Mouse (Mus musculus) hindbrain, embryonic 16.5 days (tissue): ENCODE measurements around the gene March10. TPM values are rescaled to one million over a fixed set of nuclear protein-coding genes. Genes with fewer than 3 reads are reported as not detected.
A peak's percentile ranks its signal among the peaks of the same experiment; 100 is the strongest.

Experiments
- ATAC-seq: fragments of 200-750 bp; cut with Nextera tagmentation; 2 replicates; pipeline ENCODE4 v1.8.0; 2017; ENCODE audit warnings: moderate TSS enrichment, moderate library complexity
- H3K27ac ChIP-seq: fragments of 300-500 bp; sonication (generic); 2 replicates; pipeline ENCODE4 v1.5.1; 2014; ENCODE audit warnings: low read depth, mild to moderate bottlenecking, control low read depth, low read length, moderate library complexity
- H3K27me3 ChIP-seq: fragments of 300-500 bp; sonication (generic); replicated peaks from 2 replicates; pipeline ENCODE4 v1.6.1; 2014; ENCODE audit warnings: low read length; ENCODE audit not compliant: control insufficient read depth, insufficient read depth
- H3K36me3 ChIP-seq: fragments of 300-500 bp; sonication (generic); 2 replicates; pipeline ENCODE4 v1.6.1; 2014; ENCODE audit warnings: mild to moderate bottlenecking, low read length, moderate library complexity, mixed read lengths; ENCODE audit not compliant: control insufficient read depth, insufficient read depth
- H3K4me1 ChIP-seq: fragments of 300-500 bp; sonication (generic); 2 replicates; pipeline ENCODE4 v1.6.1; 2014; ENCODE audit warnings: low read depth, low read length; ENCODE audit not compliant: control insufficient read depth, insufficient read depth
- H3K4me2 ChIP-seq: fragments of 300-500 bp; sonication (generic); 2 replicates; pipeline ENCODE4 v1.6.1; 2014; ENCODE audit warnings: mild to moderate bottlenecking, low read length, control low read depth, moderate library complexity
- H3K4me3 ChIP-seq: fragments of 300-500 bp; sonication (generic); 2 replicates; pipeline ENCODE4 v1.5.1; 2014; ENCODE audit warnings: mild to moderate bottlenecking, low read length, control low read depth, moderate library complexity
- H3K9ac ChIP-seq: fragments of 300-500 bp; sonication (generic); 2 replicates; pipeline ENCODE4 v1.6.1; 2014; ENCODE audit warnings: low read depth, mild to moderate bottlenecking, control low read depth, low read length, moderate library complexity
- H3K9me3 ChIP-seq: fragments of 300-500 bp; sonication (generic); 2 replicates; pipeline ENCODE4 v1.6.1; 2014; ENCODE audit warnings: mild to moderate bottlenecking, low read length, moderate library complexity; ENCODE audit not compliant: control insufficient read depth
- WGBS: fragments of 180-500 bp; shearing (Covaris S2); extraction: QIAGEN DNeasy Blood & Tissue Kit; methylation state at CpG from one replicate; pipeline ENCODE4 v1.1.7; 2014; 5-methylcytosine and 5-hydroxymethylcytosine counted together
- polyA plus RNA-seq: library from polyadenylated mRNA; unstranded; fragments of >200 nt; fragmentation: Nextera tagmentation; extraction: Ambion mirVana; gene quantifications from 2 replicates; pipeline ENCODE4 v1.2.1, GENCODE M21; 2015

The March10 gene
- polyA plus RNA-seq, 1 experiment from 2014 or later, result 0.38 TPM

DNA sequence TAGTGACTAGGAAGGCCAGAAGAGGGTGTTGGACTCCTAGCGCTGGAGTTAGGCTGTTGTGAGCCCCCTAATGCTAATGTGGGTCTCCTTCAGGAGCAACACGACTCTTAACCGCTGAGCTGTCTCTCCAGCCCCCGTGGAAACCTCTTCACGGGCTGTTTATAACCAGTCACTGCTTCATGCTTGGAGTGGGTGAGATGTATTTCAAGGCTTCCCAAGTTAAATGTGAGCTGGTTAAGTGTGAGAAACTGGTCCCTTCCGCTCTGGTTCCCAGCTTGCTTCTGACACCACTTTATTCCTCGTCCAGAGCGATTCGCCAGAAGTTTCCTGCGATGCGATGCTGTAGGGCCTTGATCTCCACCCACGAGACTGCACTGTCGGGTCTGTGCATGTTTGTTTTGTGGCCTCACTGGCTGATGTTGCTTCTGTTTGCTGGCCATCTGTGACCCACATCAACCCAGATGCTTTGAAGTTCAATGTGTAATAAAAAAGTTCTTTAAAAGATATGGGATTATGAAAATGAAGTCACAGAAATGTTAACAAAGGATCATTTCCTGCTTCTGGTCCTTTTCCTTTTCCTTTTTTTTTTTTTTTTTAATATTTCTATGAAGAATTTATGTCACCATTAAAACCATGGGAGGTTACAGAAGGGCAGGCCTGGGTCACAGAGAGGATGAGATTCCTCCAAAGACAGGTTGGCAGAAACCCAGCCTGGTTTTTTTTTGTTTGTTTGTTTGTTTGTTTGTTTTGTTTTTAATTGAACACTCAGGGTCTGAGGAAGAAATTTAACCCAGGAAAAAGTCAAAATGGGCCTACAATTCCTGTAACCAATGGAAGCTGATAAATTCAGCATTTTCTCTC lies 86.8 kb downstream of the March10 start:
- ATAC-seq, result no peak
- Histone ChIP-seq H3K4me3 (no peak overlapping the region), H3K27ac (no peak overlapping the region), H3K9ac (no peak overlapping the region), H3K9me3 (no peaks in the 10 kb centered on the region), H3K36me3 (no peaks in the 10 kb centered on the region), H3K4me1 (peaks cover 10% of the 10 kb centered on the region), H3K27me3 (no peaks in the 10 kb centered on the region), H3K4me2 (no peak overlapping the region)
- 87% methylated on average over 13 of the region's 13 CpGs for WGBS

GRCm38 (mm10) chr11:105368833-105369232 lies 87.7 kb downstream of the March10 start:
- Histone ChIP-seq H3K9me3 (no peaks in the 10 kb centered on the region), H3K4me2 (no peak overlapping the region), H3K4me1 (peaks cover 18% of the 10 kb centered on the region), H3K27ac (no peak overlapping the region), H3K4me3 (no peak overlapping the region), H3K9ac (no peak overlapping the region), H3K36me3 (no peaks in the 10 kb centered on the region), H3K27me3 (no peaks in the 10 kb centered on the region)
- ATAC-seq, result no peak
- WGBS, result 89% methylated on average over 5 of the region's 5 CpGs

GRCm38 (mm10) chr11:105367163-105367562 lies 89.4 kb downstream of the March10 start:
- Histone ChIP-seq H3K4me3 (no peak overlapping the region), H3K9me3 (no peaks in the 10 kb centered on the region), H3K27ac (no peak overlapping the region), H3K4me1 (peaks cover 23% of the 10 kb centered on the region), H3K4me2 (no peak overlapping the region), H3K36me3 (no peaks in the 10 kb centered on the region), H3K9ac (no peak overlapping the region), H3K27me3 (no peaks in the 10 kb centered on the region)
- no peak for ATAC-seq
- 78% methylated on average over 3 of the region's 3 CpGs for WGBS

- no peaks in the 10 kb centered on the region for H3K27me3 ChIP-seq
- H3K4me1 ChIP-seq, result peaks cover 23% of the 10 kb centered on the region
- H3K36me3 ChIP-seq, result no peaks in the 10 kb centered on the region
- H3K27ac ChIP-seq, result no peak overlapping the region
- no peak overlapping the region for H3K4me2 ChIP-seq
- WGBS, result 75% methylated on average over 3 of the region's 4 CpGs
- no peak overlapping the region for H3K4me3 ChIP-seq
- H3K9ac ChIP-seq, result no peak overlapping the region
- H3K9me3 ChIP-seq, result no peaks in the 10 kb centered on the region
- ATAC-seq, result no peak
Measured at GRCm38 (mm10) chr11:105366051-105366450, 90.5 kb downstream of the March10 start.

GRCm38 (mm10) chr11:105365611-105366010 lies 90.9 kb downstream of the March10 start:
- no peak for ATAC-seq
- H3K36me3 ChIP-seq, result no peaks in the 10 kb centered on the region
- no peaks in the 10 kb centered on the region for H3K9me3 ChIP-seq
- H3K4me1 ChIP-seq, result peaks cover 23% of the 10 kb centered on the region
- no peak overlapping the region for H3K9ac ChIP-seq
- H3K27me3 ChIP-seq, result no peaks in the 10 kb centered on the region
- no peak overlapping the region for H3K4me3 ChIP-seq
- WGBS, result 81% methylated on average over 3 of the region's 3 CpGs
- H3K4me2 ChIP-seq, result no peak overlapping the region; the same call in 1 of the 2 replicates
- H3K27ac ChIP-seq, result no peak overlapping the region; the same call in 1 of the 2 replicates

DNA sequence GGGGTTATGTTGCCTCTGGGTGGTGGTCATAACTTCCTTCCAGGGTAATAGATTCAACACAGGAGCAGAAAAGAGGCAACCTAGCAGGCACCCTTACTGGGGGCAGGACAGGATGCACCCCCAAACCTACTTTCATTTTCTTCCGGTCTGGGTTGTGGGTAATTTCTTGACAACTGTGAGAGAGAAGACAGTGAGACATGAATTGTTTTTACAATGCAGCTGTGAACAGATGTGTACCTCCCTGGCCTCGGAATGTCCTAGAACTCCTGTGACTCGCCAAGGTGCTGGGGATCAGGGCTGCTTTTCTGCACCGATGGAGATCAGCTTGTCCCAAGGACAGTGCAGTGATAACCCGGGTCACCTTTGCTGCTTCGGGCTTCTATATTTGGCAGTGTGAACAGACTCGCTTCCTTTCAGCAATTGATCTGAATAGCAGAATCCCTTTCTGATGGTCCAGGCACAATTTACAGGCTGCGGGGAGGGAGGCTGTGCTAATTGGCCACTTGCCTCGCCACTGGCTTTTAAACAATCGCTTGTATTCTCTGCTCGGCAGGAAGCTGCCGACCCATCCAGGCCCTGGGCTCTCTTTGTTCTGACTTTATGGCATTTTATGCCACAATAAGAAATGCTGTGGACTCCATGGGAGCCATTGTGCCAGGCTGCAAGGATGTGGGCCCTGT lies 92.0 kb downstream of the March10 start:
- 8% methylated on average over 12 of the region's 12 CpGs for WGBS
- Histone ChIP-seq H3K9ac (peak overlapping the region; percentile 49), H3K4me1 (peaks cover 23% of the 10 kb centered on the region), H3K36me3 (no peaks in the 10 kb centered on the region), H3K27me3 (no peaks in the 10 kb centered on the region), H3K4me3 (peak overlapping the region; percentile 60), H3K9me3 (no peaks in the 10 kb centered on the region), H3K27ac (peak overlapping the region; percentile 87), H3K4me2 (peak overlapping the region; percentile 80)
- no peak for ATAC-seq

- H3K27me3 ChIP-seq, result no peaks in the 10 kb centered on the region
- no peaks in the 10 kb centered on the region for H3K36me3 ChIP-seq
- peak overlapping the region; percentile 87 for H3K27ac ChIP-seq
- peak overlapping the region; percentile 82 for H3K9ac ChIP-seq
- H3K4me2 ChIP-seq, result peak overlapping the region; percentile 80
- H3K4me3 ChIP-seq, result peak overlapping the region; percentile 60
- peak; percentile 76 for ATAC-seq
- H3K9me3 ChIP-seq, result no peaks in the 10 kb centered on the region
- peaks cover 23% of the 10 kb centered on the region for H3K4me1 ChIP-seq
- WGBS, result 17% methylated on average over 12 of the region's 12 CpGs
Measured at GRCm38 (mm10) chr11:105363598-105364385, 92.7 kb downstream of the March10 start.

DNA sequence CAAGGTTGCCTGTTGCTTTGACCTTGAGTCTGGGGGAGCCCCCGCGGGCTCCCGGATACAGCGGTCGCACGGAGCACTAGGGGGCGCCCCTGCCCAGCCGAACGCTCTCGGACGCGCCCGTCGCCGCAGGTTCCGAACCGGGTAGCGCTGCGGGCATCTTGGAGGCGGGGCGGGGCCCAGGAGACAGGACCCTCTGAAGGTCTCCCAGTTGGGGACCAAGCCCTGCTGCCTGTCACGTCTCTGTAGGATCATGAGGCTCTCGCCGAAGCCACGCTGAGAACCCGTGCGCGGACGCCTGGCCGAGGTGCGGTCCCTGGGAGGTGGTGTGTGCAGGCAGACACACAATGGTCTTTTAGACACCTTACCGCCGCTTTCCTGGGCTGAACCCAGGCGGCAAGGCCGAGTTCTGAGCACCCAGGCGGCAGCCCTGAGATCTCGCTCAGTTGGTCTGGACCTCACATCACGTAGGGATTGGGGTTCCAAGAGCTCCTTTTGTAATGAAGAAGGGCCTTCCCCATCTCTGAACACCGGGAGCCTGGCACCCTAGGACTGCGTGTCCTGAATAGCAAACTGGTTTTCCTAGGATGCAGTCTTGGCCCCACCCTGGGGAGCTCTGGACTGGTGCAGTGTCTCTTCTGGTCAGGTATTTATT lies 93.5 kb downstream of the March10 start:
- WGBS, result under 1% methylated on average over 40 of the region's 40 CpGs
- no peaks in the 10 kb centered on the region for H3K36me3 ChIP-seq

More for the DNA sequence above, 93.5 kb downstream of the March10 start:
- ATAC-seq, result peak; percentile 84
- H3K4me3 ChIP-seq, result peak overlapping the region; percentile 60
- H3K4me2 ChIP-seq, result peak overlapping the region; percentile 80
- H3K4me1 ChIP-seq, result peaks cover 23% of the 10 kb centered on the region
- H3K9me3 ChIP-seq, result no peaks in the 10 kb centered on the region
- H3K9ac ChIP-seq, result peak overlapping the region; percentile 82
- peak overlapping the region; percentile 87 for H3K27ac ChIP-seq
- H3K27me3 ChIP-seq, result no peaks in the 10 kb centered on the region
